Mouse (Mus musculus) yolk sac, embryonic 10.5 days (tissue): ENCODE measurements around the gene Rnasek.

Experiments
- DNase-seq: peaks from one replicate; pipeline ENCODE4 v3.0.0-alpha.2; 2017; ENCODE audit warnings: low spot score

Rnasek gene

DNA sequence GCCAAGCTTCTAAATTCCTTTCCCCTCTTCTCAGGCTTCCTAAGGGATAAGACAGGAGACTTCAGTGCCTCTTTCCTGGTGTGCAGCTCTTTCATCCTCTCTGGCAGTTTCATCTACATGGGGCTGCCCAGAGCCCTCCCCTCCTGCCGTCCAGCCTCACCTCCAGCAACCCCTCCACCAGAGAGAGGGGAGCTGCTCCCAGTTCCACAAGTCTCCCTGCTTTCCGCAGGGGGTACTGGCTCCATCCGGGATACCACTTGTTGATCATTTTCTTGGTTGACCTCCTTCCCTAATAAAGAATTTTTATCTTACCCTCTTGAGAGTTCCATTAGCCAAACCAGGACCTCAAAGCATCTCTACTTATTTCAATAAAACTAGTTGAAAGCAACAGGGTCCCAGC, 23.5 kb downstream of the Rnasek start:
- no peak for DNase-seq

DNA sequence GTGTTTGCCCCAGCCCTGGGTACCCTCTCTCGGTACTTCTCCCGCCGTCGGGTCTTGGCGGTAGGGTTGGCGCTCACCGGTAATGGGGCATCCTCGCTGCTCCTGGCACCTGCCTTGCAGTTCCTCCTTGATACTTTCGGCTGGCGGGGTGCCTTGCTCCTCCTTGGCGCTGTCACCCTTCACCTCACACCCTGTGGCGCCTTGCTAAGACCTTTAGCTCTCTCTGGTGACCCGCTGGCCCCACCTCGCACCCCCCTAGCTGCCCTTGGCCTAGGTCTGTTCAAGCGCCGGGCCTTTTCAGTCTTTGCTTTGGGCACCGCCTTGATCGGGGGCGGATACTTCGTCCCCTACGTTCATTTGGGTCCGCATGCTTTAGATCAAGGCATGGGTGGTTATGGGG, 24.3 kb downstream of the Rnasek start:
- no peak for DNase-seq

DNA sequence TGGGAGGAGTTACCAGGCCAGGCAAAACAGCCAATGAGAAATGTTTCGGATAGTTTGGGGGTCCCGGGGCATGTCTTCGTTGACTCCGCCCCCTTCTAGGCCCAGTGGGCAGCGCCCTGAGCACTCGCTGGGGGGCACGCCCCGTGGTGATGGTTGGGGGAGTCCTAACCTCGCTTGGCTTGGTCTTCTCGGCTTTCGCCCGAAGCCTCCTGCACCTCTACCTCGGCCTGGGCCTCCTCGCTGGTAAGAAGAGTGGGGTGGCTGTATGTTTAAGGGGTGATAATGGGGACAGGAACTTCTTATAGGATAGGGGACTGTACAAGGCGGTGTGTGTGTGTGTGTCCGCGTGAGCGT, 24.8 kb downstream of the Rnasek start:
- no peak for DNase-seq

DNA sequence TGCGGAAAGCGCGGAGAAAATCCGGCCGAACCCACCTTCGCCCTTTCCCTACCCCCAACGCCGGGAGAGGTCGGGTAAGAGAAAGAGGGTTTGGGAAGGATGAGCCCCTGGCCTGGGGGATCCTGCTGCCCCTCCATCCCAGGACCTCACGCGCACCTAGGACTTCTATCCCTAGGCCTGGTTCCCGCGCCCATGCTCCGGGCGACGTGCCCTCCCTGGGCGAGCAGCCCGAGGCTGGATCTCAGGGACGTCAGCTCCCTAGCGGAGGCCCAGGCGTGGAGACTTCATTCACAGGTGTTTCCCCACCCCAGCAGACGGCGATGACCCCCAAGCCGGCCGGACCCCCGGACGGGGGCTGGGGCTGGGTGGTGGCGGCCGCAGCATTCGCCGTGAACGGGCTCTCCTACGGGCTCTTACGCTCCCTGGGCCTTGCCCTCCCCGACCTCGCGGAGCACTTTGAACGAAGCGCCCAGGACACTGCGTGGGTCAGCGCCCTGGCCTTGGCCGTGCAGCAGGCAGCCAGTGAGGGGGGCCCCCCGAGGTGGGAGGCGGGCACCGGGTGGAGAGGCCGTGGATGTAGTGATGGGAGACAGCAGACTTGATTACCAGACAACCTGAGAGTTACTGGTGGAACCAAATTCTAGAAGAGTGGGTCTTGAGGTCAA, 25.3 kb downstream of the Rnasek start:
- DNase-seq, result no peak

DNA sequence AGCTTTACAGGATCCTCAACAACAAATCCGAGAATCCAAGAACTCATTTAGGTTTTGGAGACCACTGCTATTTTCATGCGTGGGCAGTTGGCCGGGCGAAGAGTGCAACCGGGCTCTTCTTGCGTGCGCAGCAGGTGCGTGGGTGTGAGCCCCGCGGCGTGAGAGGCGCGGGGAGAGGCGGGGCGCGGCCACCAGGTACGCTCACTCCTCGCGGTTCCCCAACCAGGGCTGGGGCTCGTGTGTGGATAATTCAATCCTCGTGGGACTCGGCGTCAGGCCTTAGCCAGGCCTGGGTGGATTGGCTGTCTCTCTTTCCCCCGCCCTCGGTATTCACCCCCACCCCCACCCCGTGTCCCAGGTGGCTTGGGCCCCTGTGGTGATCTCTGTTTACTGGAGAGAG, 25.9 kb downstream of the Rnasek start:
- DNase-seq, result no peak

DNA sequence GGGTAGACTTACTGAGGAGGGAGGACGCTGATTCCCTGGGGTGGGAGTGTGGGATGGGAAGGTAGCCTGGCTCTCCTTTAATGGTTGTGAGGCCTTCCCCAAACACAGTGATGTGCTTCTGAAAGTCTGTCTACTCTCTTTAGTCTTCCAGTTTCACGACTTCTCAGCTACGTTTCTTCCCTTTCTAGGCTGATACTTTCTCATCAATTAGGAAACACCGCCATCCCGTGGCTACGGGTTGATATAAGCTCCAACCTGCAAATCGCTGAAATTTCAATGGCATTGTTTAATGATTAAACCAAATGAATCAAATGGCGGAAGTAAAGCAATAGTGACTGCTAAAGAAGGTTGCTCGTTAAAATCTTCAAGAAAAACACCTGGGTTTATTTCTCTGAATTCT, 26.7 kb downstream of the Rnasek start:
- DNase-seq, result peak; percentile 69

DNA sequence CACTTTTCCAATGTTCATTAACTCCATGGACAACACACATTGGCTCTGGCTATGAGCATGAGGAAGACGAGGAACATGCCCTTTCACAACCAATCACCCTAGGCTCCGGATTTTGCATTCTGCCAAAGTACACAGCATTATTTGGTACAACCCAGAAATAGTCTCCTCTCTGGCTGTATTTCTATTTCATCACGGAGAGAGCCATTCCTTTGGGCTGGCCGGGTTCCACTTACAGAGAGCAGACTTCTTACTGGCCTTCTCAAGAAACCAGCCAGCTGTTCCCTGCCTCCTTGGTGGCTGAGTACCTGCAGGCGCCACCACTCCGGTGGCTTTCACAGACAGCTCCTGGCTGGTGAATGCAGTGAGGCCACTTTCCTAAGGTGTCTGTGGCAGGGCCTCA, 27.2 kb downstream of the Rnasek start, which contains the start of gene Slc16a11:
Slc16a11 (plus strand) TSS at position 330 of the 400 bp plus-strand sequence.
- no peak for DNase-seq

DNA sequence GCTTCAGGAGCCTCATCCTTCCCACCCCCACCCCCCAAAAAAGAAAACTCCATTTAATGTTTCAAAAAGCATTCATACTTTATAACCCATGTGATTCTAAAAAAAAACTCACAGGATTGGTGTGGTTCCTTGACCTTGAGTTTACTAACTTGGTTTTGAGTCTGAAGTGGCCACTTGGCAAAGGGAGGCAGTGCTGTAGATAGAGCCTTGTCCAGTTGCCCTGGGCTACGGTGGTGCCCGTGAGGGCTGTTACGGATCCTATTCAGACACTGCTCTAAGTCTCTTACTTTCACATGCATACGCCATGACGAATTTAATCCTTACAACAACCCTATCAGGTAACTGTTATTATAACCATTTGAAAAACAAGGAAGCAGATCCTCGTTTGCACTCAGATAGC, 27.7 kb downstream of the Rnasek start:
- no peak for DNase-seq

DNA sequence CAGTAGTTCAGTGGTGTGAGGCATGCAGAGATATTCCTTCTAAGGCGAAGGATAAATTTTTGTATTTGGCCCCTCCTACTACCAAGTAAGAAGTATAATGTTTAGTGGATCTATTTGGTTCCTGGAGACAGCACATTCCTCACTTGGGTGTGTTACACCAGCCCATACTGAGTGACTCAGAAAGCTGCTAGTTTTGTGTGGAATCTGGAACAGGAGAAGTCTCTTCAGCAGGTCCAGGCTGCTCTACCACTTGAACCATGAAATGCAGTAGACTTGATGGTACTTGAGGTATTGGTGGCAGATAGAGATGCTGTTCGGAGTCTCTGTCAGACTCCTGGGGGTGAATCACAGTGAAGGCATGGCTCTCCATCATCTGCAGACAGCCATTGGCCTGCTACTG, 29.0 kb downstream of the Rnasek start:
- no peak for DNase-seq

DNA sequence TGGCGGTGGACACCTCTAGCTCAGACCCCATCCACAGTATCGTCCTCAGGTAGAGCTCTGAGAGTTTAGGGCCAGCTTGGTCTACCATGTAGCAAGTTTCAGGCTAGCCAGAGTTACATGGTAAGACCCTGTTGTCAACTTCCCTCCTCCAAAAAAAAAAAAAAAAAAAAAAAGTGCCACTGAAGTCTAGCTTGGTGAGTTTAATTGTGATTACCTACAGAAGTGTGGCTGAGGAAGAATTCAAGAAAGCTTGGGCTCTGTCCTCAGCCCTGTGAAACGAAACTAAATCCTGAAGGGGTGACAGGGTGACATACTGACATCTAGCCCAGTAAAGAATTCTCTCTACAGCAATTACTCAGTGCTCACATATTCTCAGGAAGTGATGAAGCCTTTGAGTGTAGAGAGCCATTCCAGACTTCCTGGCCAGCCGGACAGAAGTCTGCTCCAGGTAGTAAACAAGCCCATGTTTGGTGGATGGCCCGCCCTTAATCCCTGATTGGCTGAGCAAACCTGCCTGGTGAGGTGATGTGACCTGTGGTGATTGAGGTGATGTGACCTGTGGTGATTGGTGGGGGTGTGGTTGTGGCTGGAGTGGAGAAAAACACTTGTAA, 30.8 kb downstream of the Rnasek start:
- no peak for DNase-seq

DNA sequence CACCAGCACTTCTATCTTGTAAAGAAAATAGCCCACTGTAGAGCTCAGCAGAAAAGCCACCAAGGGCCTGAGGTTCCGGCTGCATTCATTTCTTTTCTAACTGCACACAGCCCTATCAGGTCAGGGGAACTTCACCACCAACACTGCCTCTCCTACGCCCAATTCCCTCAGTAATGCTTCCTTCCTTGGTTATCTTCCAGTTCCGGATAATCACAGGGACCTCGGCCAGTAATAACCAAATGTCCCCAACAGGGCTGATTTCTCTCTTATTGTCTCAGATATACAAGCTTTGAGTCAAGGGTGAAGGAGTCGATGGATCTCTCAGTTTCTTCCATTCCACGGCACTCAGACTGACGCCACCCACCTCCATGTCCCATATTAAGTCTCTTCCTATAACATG, 32.4 kb downstream of the Rnasek start:
- no peak for DNase-seq

DNA sequence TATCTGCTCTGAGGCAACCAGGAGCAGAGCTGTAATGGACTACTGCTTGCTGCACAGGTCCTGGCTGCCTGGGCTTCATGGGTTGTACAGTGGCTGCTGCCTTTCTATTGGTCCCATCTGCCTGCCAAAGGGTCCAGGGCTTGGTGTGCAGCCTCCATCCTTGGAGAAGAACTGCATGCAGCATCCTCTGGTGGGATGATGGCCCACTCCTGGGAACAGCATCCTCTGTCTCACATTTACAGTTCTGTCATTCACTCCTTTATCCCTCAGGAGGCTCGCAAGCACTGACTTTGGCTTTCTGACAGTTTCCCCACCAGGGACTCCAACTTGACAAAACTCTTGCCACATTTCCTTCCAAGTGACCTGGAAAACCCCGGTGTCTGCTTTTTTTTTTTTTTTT, 32.8 kb downstream of the Rnasek start:
- DNase-seq, result no peak

DNA sequence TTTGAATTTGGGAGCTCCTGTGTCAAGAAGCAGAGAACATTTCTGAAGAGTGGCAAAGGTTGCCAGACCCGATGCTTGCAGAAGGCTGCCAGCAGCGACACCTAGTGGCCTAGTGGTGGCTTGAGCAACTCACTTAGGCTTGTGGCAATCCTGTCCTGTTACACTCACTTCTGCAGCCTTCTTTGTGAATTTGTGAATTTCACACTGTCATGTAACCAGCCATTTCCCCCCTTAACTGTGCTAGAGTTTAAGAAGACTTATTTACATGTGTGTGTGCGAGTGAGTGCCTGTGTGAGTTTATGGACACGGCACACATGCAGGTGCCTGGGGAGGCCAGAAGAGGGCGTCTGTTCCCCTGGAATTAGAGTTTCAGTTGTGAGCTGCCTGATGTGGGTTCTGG, 38.0 kb downstream of the Rnasek start:
- peak; percentile 59 for DNase-seq

DNA sequence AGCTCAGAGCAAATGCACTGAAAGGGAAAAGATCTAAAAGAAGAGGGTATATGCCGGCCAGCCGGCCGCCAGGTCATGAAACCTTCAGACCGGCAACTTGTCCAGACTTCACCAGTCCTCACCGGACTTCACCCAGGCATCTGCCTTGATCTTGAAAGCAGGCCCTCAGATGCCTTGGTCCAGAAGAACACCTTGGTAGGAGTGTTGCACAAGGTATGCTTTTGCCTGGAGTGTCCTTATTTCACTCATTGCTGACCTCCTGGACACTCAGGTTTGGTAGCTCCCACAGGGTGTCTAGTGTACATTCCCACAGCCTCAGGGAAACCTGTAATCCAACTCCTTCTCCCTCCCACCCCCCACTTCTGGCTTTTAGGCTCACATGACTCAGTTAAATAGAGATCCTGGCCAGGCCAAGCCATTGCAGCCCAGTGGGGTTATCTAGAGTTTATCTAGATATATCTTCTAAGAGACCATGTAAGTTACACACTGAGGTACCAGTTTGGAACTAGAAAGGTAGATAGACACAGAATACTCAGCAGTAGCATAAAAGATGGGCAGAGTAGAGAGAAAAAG, 39.5 kb downstream of the Rnasek start:
- no peak for DNase-seq

DNA sequence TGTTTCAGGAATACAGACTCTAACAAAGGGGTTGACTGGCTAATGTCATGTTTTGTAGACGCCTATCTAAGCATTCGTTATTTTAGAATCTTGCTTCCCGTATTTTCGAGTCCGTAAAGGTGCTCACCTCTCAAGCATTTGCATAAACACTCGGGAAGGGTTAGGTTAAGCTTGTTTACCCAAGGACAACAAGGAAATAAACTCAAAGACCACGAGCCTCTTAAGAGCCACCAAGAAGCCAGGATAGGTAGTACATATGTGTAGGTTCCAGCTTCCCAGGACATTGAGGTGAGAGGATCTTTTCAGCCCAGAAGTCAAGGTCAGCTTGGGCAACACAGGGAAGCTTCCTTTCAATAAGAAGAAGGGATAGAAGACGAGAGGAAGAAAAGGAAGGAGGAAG, 40.5 kb downstream of the Rnasek start:
- no peak for DNase-seq

DNA sequence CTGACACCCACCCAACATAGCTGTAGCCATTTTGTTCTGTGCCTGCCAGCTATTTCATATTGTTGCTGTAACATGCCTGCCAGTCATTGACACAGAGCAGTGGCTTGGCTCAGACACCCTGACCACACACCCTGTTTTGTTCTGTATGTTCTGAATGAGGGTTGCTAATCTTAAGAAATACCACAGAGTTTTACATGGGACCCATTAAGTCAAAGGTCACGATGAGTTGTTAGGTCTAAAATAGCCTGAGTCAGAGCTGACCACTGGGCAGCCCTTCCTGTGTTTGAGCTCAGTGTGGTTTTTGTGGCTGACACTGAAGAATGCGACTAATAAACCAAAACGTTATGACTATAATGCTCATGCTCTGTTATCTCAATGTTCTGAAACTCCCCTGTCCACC, 41.3 kb downstream of the Rnasek start:
- no peak for DNase-seq

DNA sequence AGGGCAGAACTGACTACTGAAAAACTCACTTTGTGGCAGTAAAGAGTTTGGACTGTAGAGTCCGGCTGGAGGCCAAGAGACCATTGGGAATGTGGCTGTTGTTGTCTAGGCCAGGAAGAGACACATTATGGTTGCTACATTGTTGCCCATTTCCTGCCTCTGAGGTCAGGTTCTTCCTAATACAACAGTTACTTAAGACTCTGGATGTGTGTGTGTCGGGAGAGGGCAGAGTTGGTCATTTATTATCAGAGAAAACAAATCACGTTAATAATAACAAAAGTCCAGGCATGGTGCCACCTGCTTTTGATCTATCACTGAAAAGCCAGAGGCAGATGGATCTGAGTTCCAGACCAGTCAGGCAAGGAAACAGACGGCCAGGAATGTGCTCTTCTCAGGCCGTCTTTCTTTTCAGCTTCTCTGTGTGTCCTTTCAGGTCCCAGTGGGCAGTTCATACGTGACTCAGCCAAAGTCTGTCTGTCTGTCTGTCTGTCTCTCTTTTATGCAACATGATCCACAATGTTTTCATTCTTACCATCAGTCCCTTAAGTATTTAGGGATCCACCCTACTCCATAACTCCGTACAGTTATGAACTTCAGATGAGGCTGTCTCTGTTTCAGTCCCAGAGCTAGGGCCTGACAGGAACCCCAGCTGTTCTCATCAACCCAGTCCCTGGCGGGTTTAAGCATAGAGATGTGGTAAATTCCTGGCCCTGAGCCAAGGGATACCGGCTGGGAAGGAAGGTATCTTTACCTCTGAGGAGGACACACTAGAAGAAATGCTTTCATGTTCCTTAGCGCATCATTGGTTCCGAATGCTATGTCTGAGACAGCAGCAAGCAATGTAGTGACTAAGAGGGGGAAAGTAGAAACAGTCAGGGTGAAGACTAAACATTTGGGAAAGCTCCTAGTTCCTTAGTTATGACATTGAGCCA, 46.0 kb downstream of the Rnasek start:
- no peak for DNase-seq

DNA sequence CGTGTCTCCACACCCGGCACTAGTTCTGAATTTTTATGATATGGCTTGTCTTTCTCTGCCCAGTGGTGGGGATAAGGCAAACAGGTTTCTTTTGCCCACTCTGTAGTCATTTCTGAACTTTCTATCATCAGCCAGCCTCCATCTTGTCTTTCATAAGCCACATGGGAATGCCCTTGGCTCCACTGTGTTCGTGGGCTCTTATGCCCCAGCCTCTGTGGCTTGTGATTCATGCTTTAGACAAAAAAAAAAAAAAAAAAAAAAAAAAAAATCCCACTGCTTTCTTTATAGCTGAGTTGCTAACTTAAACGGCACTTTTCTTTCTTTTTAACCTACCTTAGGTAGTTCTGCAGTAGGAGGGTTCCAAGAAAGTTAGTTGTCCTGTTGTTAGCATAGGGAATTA, 47.5 kb downstream of the Rnasek start:
- DNase-seq, result no peak

DNA sequence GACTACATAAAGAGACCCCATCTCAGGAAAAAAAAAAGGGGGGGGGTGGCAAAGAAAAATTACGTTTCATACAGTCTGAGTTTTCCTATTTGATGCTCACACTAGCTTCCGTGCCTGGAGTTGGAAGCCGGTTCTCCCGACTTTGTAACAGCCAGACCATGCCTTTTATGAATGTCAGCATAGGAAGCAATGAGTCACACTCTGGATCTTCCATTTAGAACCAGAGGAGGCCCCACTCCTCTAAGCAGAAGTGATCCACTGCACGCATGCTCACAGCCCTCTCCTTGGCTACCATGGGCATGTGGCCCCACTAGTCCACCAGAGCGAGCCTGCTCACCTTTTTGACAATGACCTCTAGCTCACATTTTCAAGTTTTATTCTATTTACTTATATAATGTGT, 48.5 kb downstream of the Rnasek start:
- no peak for DNase-seq

DNA sequence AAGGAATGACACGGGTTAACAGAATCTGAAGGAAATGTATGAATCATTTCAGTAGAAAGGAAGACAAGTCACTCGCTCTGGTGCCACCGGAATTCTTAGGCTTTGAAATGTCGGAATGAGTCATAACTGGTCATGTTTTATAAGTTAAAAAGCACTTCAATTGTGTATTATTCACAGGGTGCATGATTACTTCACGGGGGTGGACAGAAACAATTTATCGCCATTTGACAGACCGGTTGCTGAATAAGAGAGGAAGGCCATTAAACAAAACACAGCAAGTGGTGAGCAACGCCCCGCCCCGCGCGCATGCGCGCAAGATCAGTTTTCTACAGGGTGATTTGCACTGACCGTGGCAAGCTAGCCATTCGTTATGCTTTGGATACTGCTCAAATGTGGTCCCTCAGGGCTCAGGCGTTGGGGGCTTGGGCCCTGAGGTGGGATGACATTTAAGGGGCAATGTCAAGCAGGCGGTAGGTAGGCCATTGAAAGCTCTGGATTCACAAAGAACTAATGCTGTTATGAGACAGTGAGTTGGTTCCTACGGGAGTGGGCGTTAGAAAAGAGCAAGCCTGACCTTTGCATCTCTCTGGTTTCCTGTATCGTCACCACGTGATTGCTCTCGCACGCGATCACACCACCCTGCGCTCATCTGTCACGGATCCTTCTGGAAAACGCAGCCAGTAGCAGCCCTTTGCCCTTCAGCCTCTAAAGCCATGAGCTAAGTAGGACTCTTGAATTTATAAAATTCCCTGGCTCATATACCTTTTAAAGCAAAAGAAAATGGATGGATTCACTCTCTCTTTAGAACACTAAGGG, 50.1 kb downstream of the Rnasek start:
- no peak for DNase-seq
